Mouse (Mus musculus): ENCODE results near the gene Ano8. TPM values are rescaled to one million over a fixed set of nuclear protein-coding genes. Genes with fewer than 3 reads are reported as not detected.
"Not testable (repeated sequence)": the region's sequence is repeated elsewhere in the genome, so short reads cannot be mapped to it uniquely, and the experiment has no call there.

Ano8 gene
- total RNA-seq, 2 experiments from 2014 or later, result 0.64 to 3.1 TPM

DNA sequence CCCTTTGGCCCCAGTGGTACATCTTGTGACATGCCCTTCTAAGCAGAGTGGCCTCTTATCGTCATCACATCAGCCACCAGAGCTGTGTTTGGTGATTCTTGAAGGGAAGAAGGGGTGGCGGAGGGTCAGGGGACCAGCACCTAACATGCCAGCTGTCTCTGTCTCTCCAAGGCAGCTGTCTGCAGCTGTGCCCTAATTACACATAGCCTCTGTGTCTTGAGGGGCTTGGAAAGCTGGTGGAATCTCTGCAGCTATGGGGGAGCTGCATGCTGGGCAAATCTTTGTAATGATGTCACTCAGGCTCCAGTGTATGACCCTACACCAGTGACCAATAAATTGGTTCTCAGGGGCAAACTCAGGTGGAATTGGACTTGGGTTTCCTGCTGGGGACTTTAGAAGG lies 33.1 kb downstream of the Ano8 start:
- ATAC-seq (replicated peaks; ENCODE audit: poor library complexity), result no peak

DNA sequence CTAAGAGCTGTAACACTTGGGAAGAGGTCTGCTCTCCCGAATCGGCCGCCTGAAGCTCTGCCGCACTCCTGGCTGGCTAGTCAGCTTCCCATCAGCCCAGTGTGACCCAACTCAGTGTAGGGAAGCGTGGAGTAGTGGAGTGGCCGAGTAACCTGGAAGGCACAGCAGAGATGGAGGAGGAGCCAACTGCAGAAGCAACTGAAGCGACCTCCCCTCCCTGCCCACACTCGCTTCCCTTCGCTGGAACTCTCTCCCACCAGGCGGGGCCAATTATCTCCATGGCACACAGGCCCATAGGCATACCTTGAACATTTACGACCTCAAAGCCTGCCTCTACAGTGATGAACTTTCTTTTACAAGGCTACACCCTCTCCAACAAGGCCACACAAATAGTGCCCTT lies 34.0 kb downstream of the Ano8 start:
- ATAC-seq (replicated peaks; ENCODE audit: poor library complexity), result no peak

DNA sequence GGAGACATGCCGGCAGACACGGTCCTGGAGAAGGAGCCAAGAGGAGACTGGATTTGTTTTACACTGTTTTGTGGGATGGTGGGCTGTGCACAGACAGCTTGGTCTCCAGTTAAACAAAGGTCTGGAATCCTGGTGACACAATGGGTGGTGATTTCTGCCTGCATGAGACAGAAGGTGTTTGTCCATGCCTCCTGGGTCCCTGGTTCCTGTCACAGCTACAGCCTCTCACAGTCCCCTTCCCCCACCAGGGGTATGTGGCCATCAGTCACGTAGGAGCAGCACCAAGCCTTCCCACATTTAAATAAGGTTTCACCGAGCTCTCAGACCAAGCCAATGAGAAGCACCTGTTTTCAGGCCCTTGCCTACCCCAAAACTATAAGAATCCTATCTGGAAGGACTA lies 34.4 kb downstream of the Ano8 start:
- ATAC-seq (replicated peaks; ENCODE audit: poor library complexity), result no peak

DNA sequence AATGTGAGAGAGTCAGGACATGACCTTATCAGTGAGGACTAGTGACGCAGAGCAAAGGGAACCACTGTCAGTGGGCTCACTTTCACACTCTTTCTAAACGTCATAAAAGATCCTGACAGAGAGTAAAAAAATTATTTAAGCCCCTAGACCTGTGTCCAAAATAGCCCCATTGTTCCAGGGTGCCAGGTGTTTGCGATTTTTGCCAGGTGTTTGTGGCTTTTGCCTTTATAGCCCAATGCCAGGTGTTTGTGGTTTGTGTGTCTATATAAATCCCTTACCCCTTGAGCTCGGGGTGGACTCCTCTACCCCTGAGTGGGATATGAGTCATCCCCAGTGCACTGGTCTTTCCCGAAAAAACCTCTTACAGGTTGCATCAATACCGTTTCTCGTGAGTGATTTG lies 40.7 kb downstream of the Ano8 start:
- ATAC-seq (replicated peaks; ENCODE audit: poor library complexity), result no peak

DNA sequence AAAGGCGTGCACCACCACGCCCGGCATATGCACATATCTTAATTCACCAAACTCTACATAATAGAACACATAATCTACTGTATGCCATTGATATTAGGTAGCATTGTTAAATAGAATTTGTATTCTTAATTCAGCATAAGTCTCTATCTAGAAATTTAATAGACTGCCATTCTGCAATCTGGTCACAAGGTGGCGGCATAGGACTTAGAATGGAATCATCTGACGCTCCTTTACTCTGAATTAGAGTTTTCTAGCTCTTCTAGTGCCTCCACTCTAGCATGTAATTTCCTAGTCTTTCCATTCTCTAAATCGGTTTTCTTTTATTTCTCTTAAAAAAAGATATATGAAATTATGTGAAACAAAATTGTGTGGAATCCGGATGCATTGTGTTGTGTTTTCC lies 44.4 kb downstream of the Ano8 start:
- ATAC-seq (replicated peaks; ENCODE audit: poor library complexity), result peak; percentile 96

DNA sequence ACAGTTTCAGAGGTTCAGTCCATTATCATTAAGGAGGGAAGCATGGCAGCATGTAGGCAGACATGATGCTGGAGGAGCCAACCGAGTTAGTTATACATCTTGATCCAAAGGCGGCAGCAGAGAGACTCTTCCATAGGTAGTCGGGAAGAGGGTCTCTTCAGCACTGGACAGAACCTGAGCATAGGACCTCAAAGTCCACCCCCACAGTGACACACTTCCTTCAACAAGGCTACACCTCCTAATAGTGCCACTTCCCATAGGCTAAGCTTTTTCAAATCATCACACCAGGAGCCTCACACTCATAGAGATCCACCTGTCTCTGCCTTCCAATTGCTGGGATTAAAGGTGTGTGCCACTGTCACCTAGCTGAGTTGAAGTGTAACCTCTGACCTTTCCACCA lies 48.7 kb downstream of the Ano8 start:
- ATAC-seq (replicated peaks; ENCODE audit: poor library complexity), result no peak

DNA sequence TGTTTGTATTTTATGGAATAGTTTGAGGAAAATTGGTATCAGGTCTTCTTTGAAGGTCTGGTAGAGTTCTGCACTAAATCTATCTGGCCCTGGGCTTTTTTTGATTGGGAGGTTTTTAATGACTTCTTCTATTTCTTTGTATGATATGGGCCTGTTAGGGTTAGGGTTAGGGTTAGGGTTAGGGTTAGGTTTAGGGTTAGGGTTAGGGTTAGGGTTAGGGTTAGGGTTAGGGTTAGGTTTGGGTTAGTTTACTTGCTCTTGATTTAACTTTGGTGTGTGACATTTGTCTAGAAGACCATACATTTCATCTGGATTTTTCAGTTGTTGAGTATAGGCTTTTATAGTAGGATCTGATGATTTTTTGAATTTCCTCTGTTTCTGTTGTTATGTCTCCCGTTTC lies 52.8 kb downstream of the Ano8 start:
- ATAC-seq (replicated peaks; ENCODE audit: poor library complexity), result not testable (repeated sequence)

Other genes with a start within 250 kb of the Ano8 start
- 29.4 and 30.4 TPM in 2 replicates for gene Myo9b, start 213.2 kb downstream of the Ano8 start, total RNA-seq (2015)
- gene Myo9b, start 213.2 kb downstream of the Ano8 start, total RNA-seq (2017), result 37.6 and 48.7 TPM in 2 replicates
- 24.9 and 25.4 TPM in 2 replicates for gene Haus8, start 213.0 kb downstream of the Ano8 start, total RNA-seq (2015)
- 62.8 and 66.7 TPM in 2 replicates for gene Haus8, start 213.0 kb downstream of the Ano8 start, total RNA-seq (2017)
- 107 and 116 TPM in 2 replicates for gene Use1, start 119.1 kb downstream of the Ano8 start, total RNA-seq (2015)
- gene Use1, start 119.1 kb downstream of the Ano8 start, total RNA-seq (2017), result 153 and 165 TPM in 2 replicates
- gene Ocel1, start 114.7 kb downstream of the Ano8 start, total RNA-seq (2015), result 6.3 and 8.0 TPM in 2 replicates
- gene Ocel1, start 114.7 kb downstream of the Ano8 start, total RNA-seq (2017), result 11.1 and 11.7 TPM in 2 replicates
- gene Nr2f6, start 104.0 kb downstream of the Ano8 start, total RNA-seq (2015), result 3.6 and 7.6 TPM in 2 replicates
- gene Nr2f6, start 104.0 kb downstream of the Ano8 start, total RNA-seq (2017), result 4.3 and 5.6 TPM in 2 replicates
- gene Ushbp1, start 90.2 kb downstream of the Ano8 start, total RNA-seq (2015), result not detected in 2 replicates
- not detected in 2 replicates for gene Ushbp1, start 90.2 kb downstream of the Ano8 start, total RNA-seq (2017)
- gene Babam1, start 89.1 kb downstream of the Ano8 start, total RNA-seq (2015), result 51.8 and 76.5 TPM in 2 replicates
- 93.7 and 122 TPM in 2 replicates for gene Babam1, start 89.1 kb downstream of the Ano8 start, total RNA-seq (2017)
- gene Ankle1, start 80.0 kb downstream of the Ano8 start, total RNA-seq (2015), result 13.6 and 19.8 TPM in 2 replicates
- gene Ankle1, start 80.0 kb downstream of the Ano8 start, total RNA-seq (2017), result 14.2 and 14.3 TPM in 2 replicates
- 2.3 and 3.1 TPM in 2 replicates for gene Abhd8, start 22.3 kb downstream of the Ano8 start, total RNA-seq (2015)
- 8.2 and 8.3 TPM in 2 replicates for gene Abhd8, start 22.3 kb downstream of the Ano8 start, total RNA-seq (2017)
- gene Mrpl34, start 21.0 kb downstream of the Ano8 start, total RNA-seq (2015), result 60.0 and 66.1 TPM in 2 replicates
- 50.2 and 53.6 TPM in 2 replicates for gene Mrpl34, start 21.0 kb downstream of the Ano8 start, total RNA-seq (2017)
- gene Dda1, start 16.8 kb downstream of the Ano8 start, total RNA-seq (2015), result 32.3 and 37.0 TPM in 2 replicates
- gene Dda1, start 16.8 kb downstream of the Ano8 start, total RNA-seq (2017), result 14.1 and 14.7 TPM in 2 replicates
- gene Gtpbp3, start 2.1 kb upstream of the Ano8 start, total RNA-seq (2015), result 5.9 TPM in 2 replicates
- gene Gtpbp3, start 2.1 kb upstream of the Ano8 start, total RNA-seq (2017), result 23.4 and 26.5 TPM in 2 replicates
- gene Plvap, start 25.8 kb upstream of the Ano8 start, total RNA-seq (2015), result 0.67 and 0.76 TPM in 2 replicates
- gene Plvap, start 25.8 kb upstream of the Ano8 start, total RNA-seq (2017), result 0.71 and 2.7 TPM in 2 replicates
- gene Ccdc194, start 39.7 kb upstream of the Ano8 start, total RNA-seq (2015), result 0.07 TPM in 1 of 2 replicates, not detected in the other
- gene Ccdc194, start 39.7 kb upstream of the Ano8 start, total RNA-seq (2017), result not detected in 2 replicates
- gene Bst2, start 51.5 kb upstream of the Ano8 start, total RNA-seq (2015), result 11.3 and 15.7 TPM in 2 replicates
- 50.9 and 62.2 TPM in 2 replicates for gene Bst2, start 51.5 kb upstream of the Ano8 start, total RNA-seq (2017)
- 45.4 and 49.8 TPM in 2 replicates for gene Mvb12a, start 57.0 kb upstream of the Ano8 start, total RNA-seq (2015)
- gene Mvb12a, start 57.0 kb upstream of the Ano8 start, total RNA-seq (2017), result 65.6 and 76.6 TPM in 2 replicates
- gene Tmem221, start 72.9 kb upstream of the Ano8 start, total RNA-seq (2015), result 0.17 TPM in 1 of 2 replicates, not detected in the other
- not detected in 2 replicates for gene Tmem221, start 72.9 kb upstream of the Ano8 start, total RNA-seq (2017)
- gene Nxnl1, start 80.6 kb upstream of the Ano8 start, total RNA-seq (2015), result not detected in 2 replicates
- gene Nxnl1, start 80.6 kb upstream of the Ano8 start, total RNA-seq (2017), result not detected in 2 replicates
- gene Slc27a1, start 82.9 kb upstream of the Ano8 start, total RNA-seq (2015), result 3.6 TPM in 2 replicates
- gene Slc27a1, start 82.9 kb upstream of the Ano8 start, total RNA-seq (2017), result 3.5 and 3.8 TPM in 2 replicates
- 116 and 134 TPM in 2 replicates for gene Pgls, start 106.2 kb upstream of the Ano8 start, total RNA-seq (2015)
- 128 and 131 TPM in 2 replicates for gene Pgls, start 106.2 kb upstream of the Ano8 start, total RNA-seq (2017)
- 6.5 and 10.2 TPM in 2 replicates for gene Fam129c, start 111.7 kb upstream of the Ano8 start, total RNA-seq (2015)
- 1.00 and 5.3 TPM in 2 replicates for gene Fam129c, start 111.7 kb upstream of the Ano8 start, total RNA-seq (2017)
- gene Colgalt1, start 125.0 kb upstream of the Ano8 start, total RNA-seq (2015), result 54.0 and 63.0 TPM in 2 replicates
- gene Colgalt1, start 125.0 kb upstream of the Ano8 start, total RNA-seq (2017), result 62.0 and 67.2 TPM in 2 replicates
- gene Unc13a, start 185.8 kb upstream of the Ano8 start, total RNA-seq (2015), result 0.64 and 1.8 TPM in 2 replicates
- 0.79 and 0.98 TPM in 2 replicates for gene Unc13a, start 185.8 kb upstream of the Ano8 start, total RNA-seq (2017)
- 9.3 and 11.8 TPM in 2 replicates for gene Jak3, start 190.3 kb upstream of the Ano8 start, total RNA-seq (2015)
- gene Jak3, start 190.3 kb upstream of the Ano8 start, total RNA-seq (2017), result 7.7 and 9.9 TPM in 2 replicates
- gene Insl3, start 203.3 kb upstream of the Ano8 start, total RNA-seq (2015), result 7.1 and 7.2 TPM in 2 replicates
- gene Insl3, start 203.3 kb upstream of the Ano8 start, total RNA-seq (2017), result 1.2 and 1.8 TPM in 2 replicates
- gene B3gnt3, start 215.8 kb upstream of the Ano8 start, total RNA-seq (2015), result 0.15 and 0.54 TPM in 2 replicates
- 0.12 and 0.34 TPM in 2 replicates for gene B3gnt3, start 215.8 kb upstream of the Ano8 start, total RNA-seq (2017)
- 49.8 and 51.5 TPM in 2 replicates for gene Fcho1, start 239.8 kb upstream of the Ano8 start, total RNA-seq (2015)
- 83.6 and 91.1 TPM in 2 replicates for gene Fcho1, start 239.8 kb upstream of the Ano8 start, total RNA-seq (2017)

All from megakaryocyte progenitor cell, adult 5-6 weeks (primary cell).